Mouse (Mus musculus): ENCODE measurements at regions not wholly inside any gene's neighbourhood (a gene's known extent, or its start where the extent isn't known, plus 50 kb on each side); places are given as distances from the start of the nearest gene placed in this dataset.

DNA sequence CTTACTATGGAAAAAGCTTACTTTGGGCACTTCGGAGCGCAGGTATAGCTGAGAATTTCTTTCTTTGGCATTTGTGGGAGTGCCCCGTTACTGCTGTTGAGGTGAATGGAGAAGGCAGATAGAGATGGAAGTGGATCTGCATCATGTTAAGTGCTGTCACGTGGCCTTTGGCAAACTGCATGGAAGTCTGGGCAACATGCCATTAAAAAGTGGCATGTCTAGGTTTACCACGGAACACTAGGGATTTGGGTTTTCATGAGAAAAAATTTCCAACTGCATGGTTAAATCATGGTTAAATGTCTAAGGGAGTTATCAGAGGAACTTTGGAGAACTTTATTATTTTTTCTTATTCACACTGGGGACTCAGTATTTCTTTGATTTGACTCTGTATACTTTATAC, 102.0 kb upstream of the Mmadhc start:
- WGBS = 63% methylated on average over 5 of the region's 5 CpGs
- Histone ChIP-seq H3K4me1 (ENCODE audit: insufficient read depth, low read depth, low read length) (no peaks in the 10 kb centered on the region), H3K9ac (replicated peaks; ENCODE audit: low read depth) (no peak overlapping the region), H3K27me3 (replicated peaks; ENCODE audit: insufficient read depth, low read length) (no peaks in the 10 kb centered on the region), H3K36me3 (ENCODE audit: insufficient read depth, low read length) (no peaks in the 10 kb centered on the region), H3K4me3 (ENCODE audit: low read depth, low read length) (no peak overlapping the region), H3K9me3 (ENCODE audit: low read length) (no peaks in the 10 kb centered on the region), H3K4me2 (replicated peaks; ENCODE audit: low read depth, low read length) (no peak overlapping the region), H3K27ac (ENCODE audit: low read length) (no peak overlapping the region)
- ATAC-seq (no peak), DNase-seq (ENCODE audit: low spot score) (no peak)
- TF ChIP-seq CTCF (IDR thresholded peaks at IDR 0.05) (no peak), EP300 (IDR thresholded peaks at IDR 0.05) (no peak)

- H3K27ac ChIP-seq (ENCODE audit: low read length) = no peak overlapping the region
- no peaks in the 10 kb centered on the region for H3K36me3 ChIP-seq (ENCODE audit: insufficient read depth, low read length)
- DNase-seq (ENCODE audit: low spot score) = no peak
- no peak for TF ChIP-seq EP300 (IDR thresholded peaks at IDR 0.05)
- TF ChIP-seq CTCF (IDR thresholded peaks at IDR 0.05) = no peak
- H3K27me3 ChIP-seq (replicated peaks; ENCODE audit: insufficient read depth, low read length) = no peaks in the 10 kb centered on the region
- no peak overlapping the region for H3K4me3 ChIP-seq (ENCODE audit: low read depth, low read length)
- H3K9ac ChIP-seq (replicated peaks; ENCODE audit: low read depth) = no peak overlapping the region
- no peak overlapping the region for H3K4me2 ChIP-seq (replicated peaks; ENCODE audit: low read depth, low read length)
- WGBS = 78% methylated on average over 16 of the region's 16 CpGs
- no peaks in the 10 kb centered on the region for H3K4me1 ChIP-seq (ENCODE audit: insufficient read depth, low read depth, low read length)
- no peaks in the 10 kb centered on the region for H3K9me3 ChIP-seq (ENCODE audit: low read length)
- ATAC-seq = no peak
These were observed 81.2 kb upstream of the Mmadhc start for GRCm38 (mm10) chr2:50377609-50378413.

DNA sequence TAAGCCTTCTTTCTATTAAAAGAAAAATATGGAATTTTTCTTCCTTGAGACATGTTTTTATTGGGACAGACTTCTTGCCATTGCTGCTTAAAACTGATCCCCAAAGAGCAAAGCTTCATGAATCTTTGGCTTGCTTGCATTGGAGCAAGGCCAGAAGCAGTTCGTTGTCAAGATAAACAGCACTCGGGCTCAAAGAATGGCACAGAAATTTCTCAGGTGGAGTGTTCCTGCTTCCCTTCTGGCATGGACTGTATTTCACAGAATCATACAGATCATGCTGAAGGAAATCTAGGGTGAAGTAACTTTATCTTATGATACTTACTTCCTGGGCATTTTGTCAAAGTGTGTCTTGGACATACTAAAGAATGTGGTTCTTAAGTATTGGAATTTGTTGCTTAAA, 77.0 kb upstream of the Mmadhc start:
- 10% methylated on average over 2 of the region's 2 CpGs for WGBS
- peak; percentile 51 for DNase-seq (ENCODE audit: low spot score)
- no peak for TF ChIP-seq CTCF (IDR thresholded peaks at IDR 0.05)
- TF ChIP-seq EP300 (IDR thresholded peaks at IDR 0.05) = no peak
- Histone ChIP-seq H3K9ac (replicated peaks; ENCODE audit: low read depth) (no peak overlapping the region), H3K4me3 (ENCODE audit: low read depth, low read length) (no peak overlapping the region), H3K36me3 (ENCODE audit: insufficient read depth, low read length) (no peaks in the 10 kb centered on the region), H3K4me1 (ENCODE audit: insufficient read depth, low read depth, low read length) (no peaks in the 10 kb centered on the region), H3K4me2 (replicated peaks; ENCODE audit: low read depth, low read length) (no peak overlapping the region), H3K9me3 (ENCODE audit: low read length) (no peaks in the 10 kb centered on the region), H3K27me3 (replicated peaks; ENCODE audit: insufficient read depth, low read length) (no peaks in the 10 kb centered on the region), H3K27ac (ENCODE audit: low read length) (no peak overlapping the region)
- ATAC-seq = no peak

- no peak for TF ChIP-seq EP300 (IDR thresholded peaks at IDR 0.05)
- no peak for TF ChIP-seq CTCF (IDR thresholded peaks at IDR 0.05)
- Histone ChIP-seq H3K4me1 (ENCODE audit: insufficient read depth, low read depth, low read length) (no peaks in the 10 kb centered on the region), H3K27me3 (replicated peaks; ENCODE audit: insufficient read depth, low read length) (no peaks in the 10 kb centered on the region), H3K4me2 (replicated peaks; ENCODE audit: low read depth, low read length) (no peak overlapping the region), H3K27ac (ENCODE audit: low read length) (no peak overlapping the region), H3K4me3 (ENCODE audit: low read depth, low read length) (no peak overlapping the region), H3K9me3 (ENCODE audit: low read length) (no peaks in the 10 kb centered on the region), H3K36me3 (ENCODE audit: insufficient read depth, low read length) (no peaks in the 10 kb centered on the region), H3K9ac (replicated peaks; ENCODE audit: low read depth) (no peak overlapping the region)
- WGBS = 75% methylated on average over 7 of the region's 7 CpGs
- DNase-seq (ENCODE audit: low spot score) (peak; percentile 21), ATAC-seq (peak; percentile 14; the same call in 1 of the 2 replicates)
These were observed 76.4 kb upstream of the Mmadhc start for GRCm38 (mm10) chr2:50373006-50373405.

DNA sequence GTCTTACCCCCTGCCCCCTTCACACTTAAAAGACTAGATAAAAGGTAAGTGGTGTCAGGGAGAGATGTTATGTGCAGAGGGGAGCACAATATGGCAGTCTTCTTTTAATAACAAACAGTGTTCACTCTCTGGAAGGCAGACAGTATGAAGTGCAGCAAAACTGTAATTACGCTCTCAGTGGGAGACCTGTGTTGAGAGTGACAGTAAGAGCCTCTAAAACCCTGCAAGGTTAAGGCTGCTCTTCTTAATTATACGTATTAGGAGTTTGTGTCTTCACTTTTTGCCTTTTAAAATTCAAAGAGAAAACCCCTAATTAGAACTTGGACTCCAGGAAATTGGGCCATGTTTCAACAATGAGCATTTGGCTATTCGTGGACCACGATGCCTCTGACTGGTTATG, 72.2 kb upstream of the Mmadhc start:
- Histone ChIP-seq H3K9me3 (ENCODE audit: low read length) (no peaks in the 10 kb centered on the region), H3K27me3 (replicated peaks; ENCODE audit: insufficient read depth, low read length) (no peaks in the 10 kb centered on the region), H3K4me1 (ENCODE audit: insufficient read depth, low read depth, low read length) (no peaks in the 10 kb centered on the region), H3K4me2 (replicated peaks; ENCODE audit: low read depth, low read length) (no peak overlapping the region), H3K36me3 (ENCODE audit: insufficient read depth, low read length) (no peaks in the 10 kb centered on the region), H3K9ac (replicated peaks; ENCODE audit: low read depth) (no peak overlapping the region), H3K27ac (ENCODE audit: low read length) (no peak overlapping the region), H3K4me3 (ENCODE audit: low read depth, low read length) (no peak overlapping the region)
- no peak for DNase-seq (ENCODE audit: low spot score)
- WGBS = 87% methylated on average over 4 of the region's 4 CpGs
- ATAC-seq = no peak
- TF ChIP-seq CTCF (IDR thresholded peaks at IDR 0.05) (no peak), EP300 (IDR thresholded peaks at IDR 0.05) (no peak)

DNA sequence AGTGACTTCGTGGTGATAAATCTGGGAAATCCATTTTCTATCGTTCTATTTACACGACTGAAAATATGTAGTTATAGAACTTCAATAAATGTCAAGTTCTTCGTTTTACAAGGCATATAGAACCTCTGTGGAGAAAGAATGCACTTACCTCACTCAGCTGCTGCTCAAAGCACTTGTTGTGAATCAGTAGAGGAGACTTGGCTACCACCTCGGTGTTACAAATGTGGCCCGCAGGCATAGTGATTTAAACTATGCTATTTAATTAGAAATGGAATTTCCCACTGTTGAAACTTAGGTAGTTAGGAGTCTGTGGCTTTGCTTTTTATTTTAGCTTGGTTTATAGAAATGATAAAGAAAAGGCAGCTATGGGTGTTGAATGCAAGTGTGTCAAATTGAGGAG, 71.8 kb upstream of the Mmadhc start:
- Histone ChIP-seq H3K27me3 (replicated peaks; ENCODE audit: insufficient read depth, low read length) (no peaks in the 10 kb centered on the region), H3K9me3 (ENCODE audit: low read length) (no peaks in the 10 kb centered on the region), H3K36me3 (ENCODE audit: insufficient read depth, low read length) (no peaks in the 10 kb centered on the region), H3K9ac (replicated peaks; ENCODE audit: low read depth) (no peak overlapping the region), H3K4me3 (ENCODE audit: low read depth, low read length) (no peak overlapping the region), H3K27ac (ENCODE audit: low read length) (no peak overlapping the region), H3K4me2 (replicated peaks; ENCODE audit: low read depth, low read length) (no peak overlapping the region), H3K4me1 (ENCODE audit: insufficient read depth, low read depth, low read length) (no peaks in the 10 kb centered on the region)
- no peak for TF ChIP-seq CTCF (IDR thresholded peaks at IDR 0.05)
- no peak for TF ChIP-seq EP300 (IDR thresholded peaks at IDR 0.05)
- DNase-seq (ENCODE audit: low spot score) (peak; percentile 19), ATAC-seq (no peak)
- WGBS = 38% methylated on average over 6 of the region's 6 CpGs

Data from lung, postnatal 0 days (tissue).